Comparison of ENCODE assay signal across 8 mouse cellular contexts in the genomic region with DNA sequence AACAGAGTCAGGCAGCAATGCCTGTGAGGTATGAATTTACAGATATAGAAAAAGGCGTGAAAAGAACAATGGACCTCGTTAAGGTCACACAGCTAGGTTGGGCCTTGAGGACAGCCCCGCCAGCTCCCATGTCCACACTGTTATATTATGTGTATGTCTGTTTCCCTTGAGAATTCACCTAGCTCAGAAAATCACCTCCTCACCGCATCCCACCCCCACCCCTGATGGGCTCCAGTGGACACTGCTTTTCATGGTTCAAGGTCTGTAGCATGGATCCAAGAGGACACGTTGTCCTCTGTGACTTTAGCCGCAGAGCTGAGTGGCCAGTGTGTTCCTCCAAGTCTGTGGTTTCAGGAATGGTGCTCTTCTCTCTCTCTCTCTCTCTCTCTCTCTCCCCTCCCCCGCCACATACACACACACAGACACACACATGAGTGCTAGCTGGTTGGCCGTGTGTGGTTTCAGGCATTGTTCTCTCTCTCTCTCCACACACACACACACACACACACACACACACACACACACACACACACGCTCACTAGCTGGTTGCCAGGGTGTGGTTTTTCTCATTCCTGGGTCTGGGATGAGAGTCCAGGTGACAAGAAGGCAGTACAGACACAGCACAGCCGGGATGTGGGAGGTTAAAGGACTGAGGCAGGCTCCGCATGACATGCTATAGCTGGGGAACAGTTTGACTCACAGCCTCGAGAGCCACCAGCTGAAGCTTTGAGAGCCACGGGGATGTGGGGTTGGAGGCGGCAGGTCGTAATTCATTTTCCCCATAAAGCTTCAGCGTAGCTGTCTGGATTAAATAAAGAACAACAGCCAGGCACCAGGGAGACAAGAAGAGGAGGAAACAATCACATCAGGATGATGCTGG.
A peak's percentile ranks its signal among the peaks of the same experiment; 100 is the strongest.
DNase-seq lines count a peak whose midpoint lies in the region; ATAC-seq and TF ChIP-seq lines count a peak whose summit lies in the region.
"Had no signal": no experiment of that assay in that cellular context is flagged by ENCODE, and none has a peak within 500 bp of the region (broad histone marks: within the 10 kb centered on the region; RNA-seq: fewer than 3 reads in every experiment).

No protein-coding gene starts in this region.

- peak overlapping the region; percentile 36; the same call in 1 of the 2 replicates for H3K4me2 ChIP-seq in embryonic facial prominence, embryonic 15.5 days (replicated peaks)

- no peaks in the 10 kb centered on the region for H3K36me3 ChIP-seq in embryonic facial prominence, embryonic 15.5 days

- H3K27me3 ChIP-seq in embryonic facial prominence, embryonic 15.5 days: no peaks in the 10 kb centered on the region

- intact Hi-C loops in left cerebral cortex, adult 2 months (cut with DNase I): no loop called here

- whole genome bisulfite sequencing in embryonic facial prominence, embryonic 15.5 days: 46% methylated on average over 16 of the region's 16 CpGs

- no peaks in the 10 kb centered on the region for H3K9me3 ChIP-seq in embryonic facial prominence, embryonic 15.5 days (replicated peaks)

- TF ChIP-seq CTCF in left cerebral cortex, adult 2 months (IDR thresholded peaks at IDR 0.05): no peak

- peak; percentile 63 for DNase-seq in layer of hippocampus, adult 9-11 months
- no peak for DNase-seq in layer of hippocampus, adult 11-12 months (ENCODE audit: low spot score)
- DNase-seq in left cerebral cortex, adult 2 months (ENCODE audit: extremely low spot score in 1 of 2, low spot score in 2 of 2): peak; percentile 40 to 59
- DNase-seq in retina, embryonic 14.5 days (ENCODE audit: low spot score): peak; percentile 11
- no peak for DNase-seq in T-cell, adult 2 months (ENCODE audit: low spot score)
- no peak for DNase-seq in thymus, postnatal 4 days
- DNase-seq: cerebellum, postnatal 14 days had no signal

- peak overlapping the region; percentile 53; the same call in 1 of the 2 replicates for H3K27ac ChIP-seq in embryonic facial prominence, embryonic 15.5 days (replicated peaks)
- peak overlapping the region; percentile 59 for H3K27ac ChIP-seq in left cerebral cortex, adult 2 months

- H3K4me3 ChIP-seq in embryonic facial prominence, embryonic 15.5 days (replicated peaks): no peak overlapping the region
- no peak overlapping the region for H3K4me3 ChIP-seq in left cerebral cortex, adult 2 months

- H3K4me1 ChIP-seq in embryonic facial prominence, embryonic 15.5 days: peaks cover 38% of the 10 kb centered on the region

- 0 out of 2 replicates have a peak, but pooled peaks have one; percentile 12 for ATAC-seq in embryonic facial prominence, embryonic 15.5 days (ENCODE audit: insufficient number of reproducible peaks, low FRiP score, low TSS enrichment, low read depth)

- H3K9ac ChIP-seq in embryonic facial prominence, embryonic 15.5 days: no peak overlapping the region

Comparison
In these comparisons a context has a peak if more than half of its experiments do, and no peak if none do; other contexts are left out.
1. DNase-seq: peak in layer of hippocampus, adult 9-11 months (single experiment), left cerebral cortex, adult 2 months (2 of 2) and retina, embryonic 14.5 days (single experiment); none in layer of hippocampus, adult 11-12 months (single experiment), T-cell, adult 2 months (single experiment) and thymus, postnatal 4 days (single experiment).